Mouse (Mus musculus): ENCODE measurements around the gene Mxra8.
A peak's percentile ranks its signal among the peaks of the same experiment; 100 is the strongest.

Gene Mxra8

GRCm38 (mm10) chr4:155888181-155888580 is 48.7 kb downstream of the Mxra8 start:
- Histone ChIP-seq H3K4me3 (replicated peaks; ENCODE audit: low read length) (no peak overlapping the region), H3K4me1 (replicated peaks; ENCODE audit: low read depth, low read length) (peaks cover 37% of the 10 kb centered on the region), H3K9me3 (ENCODE audit: low read length) (no peaks in the 10 kb centered on the region), H3K36me3 (ENCODE audit: insufficient read depth, low read length) (peaks cover 74% of the 10 kb centered on the region), H3K27me3 (ENCODE audit: insufficient read depth, low read length) (peaks cover 3% of the 10 kb centered on the region; the same call in 1 of the 2 replicates)
- TF ChIP-seq NANOG (IDR thresholded peaks at IDR 0.05; ENCODE audit: borderline replicate concordance, low read length) (no peak), CTCF (conservative IDR thresholded peaks at IDR 0.05; ENCODE audit: low read length) (no peak), POU5F1 (IDR thresholded peaks at IDR 0.05; ENCODE audit: borderline replicate concordance, low read length) (no peak)

- no peaks in the 10 kb centered on the region for H3K9me3 ChIP-seq (ENCODE audit: low read length)
- peaks cover 49% of the 10 kb centered on the region for H3K4me1 ChIP-seq (replicated peaks; ENCODE audit: low read depth, low read length)
- H3K4me3 ChIP-seq (replicated peaks; ENCODE audit: low read length): no peak overlapping the region
- TF ChIP-seq CTCF (conservative IDR thresholded peaks at IDR 0.05; ENCODE audit: low read length) (no peak), POU5F1 (IDR thresholded peaks at IDR 0.05; ENCODE audit: borderline replicate concordance, low read length) (no peak), NANOG (IDR thresholded peaks at IDR 0.05; ENCODE audit: borderline replicate concordance, low read length) (no peak)
- peaks cover 62% of the 10 kb centered on the region for H3K36me3 ChIP-seq (ENCODE audit: insufficient read depth, low read length)
- H3K27me3 ChIP-seq (ENCODE audit: insufficient read depth, low read length): peaks cover 3% of the 10 kb centered on the region; the same call in 1 of the 2 replicates
Observed at GRCm38 (mm10) chr4:155889316-155889715, 49.8 kb downstream of the Mxra8 start.

GRCm38 (mm10) chr4:155891011-155891471 is 51.6 kb downstream of the Mxra8 start:
- H3K9me3 ChIP-seq (ENCODE audit: low read length): no peaks in the 10 kb centered on the region
- peaks cover 3% of the 10 kb centered on the region; the same call in 1 of the 2 replicates for H3K27me3 ChIP-seq (ENCODE audit: insufficient read depth, low read length)
- H3K4me1 ChIP-seq (replicated peaks; ENCODE audit: low read depth, low read length): peaks cover 65% of the 10 kb centered on the region
- TF ChIP-seq CTCF (conservative IDR thresholded peaks at IDR 0.05; ENCODE audit: low read length) (no peak), POU5F1 (IDR thresholded peaks at IDR 0.05; ENCODE audit: borderline replicate concordance, low read length) (no peak), NANOG (IDR thresholded peaks at IDR 0.05; ENCODE audit: borderline replicate concordance, low read length) (no peak)
- peaks cover 47% of the 10 kb centered on the region for H3K36me3 ChIP-seq (ENCODE audit: insufficient read depth, low read length)
- peak overlapping the region; percentile 99 for H3K4me3 ChIP-seq (replicated peaks; ENCODE audit: low read length)

GRCm38 (mm10) chr4:155891551-155892001 is 52.1 kb downstream of the Mxra8 start, which contains the start of the genes Pusl1 and Acap3:
TSS of gene Pusl1 (minus strand) at chr4:155891781.
TSS of gene Acap3 (plus strand) at chr4:155891822.
- H3K27me3 ChIP-seq (ENCODE audit: insufficient read depth, low read length): peaks cover 3% of the 10 kb centered on the region; the same call in 1 of the 2 replicates
- H3K36me3 ChIP-seq (ENCODE audit: insufficient read depth, low read length): peaks cover 47% of the 10 kb centered on the region
- no peaks in the 10 kb centered on the region for H3K9me3 ChIP-seq (ENCODE audit: low read length)
- peaks cover 70% of the 10 kb centered on the region for H3K4me1 ChIP-seq (replicated peaks; ENCODE audit: low read depth, low read length)
- peak within 1 kb of the TSS; percentile 99 for H3K4me3 ChIP-seq (replicated peaks; ENCODE audit: low read length)
- TF ChIP-seq POU5F1 (IDR thresholded peaks at IDR 0.05; ENCODE audit: borderline replicate concordance, low read length) (no peak), CTCF (conservative IDR thresholded peaks at IDR 0.05; ENCODE audit: low read length) (no peak), NANOG (IDR thresholded peaks at IDR 0.05; ENCODE audit: borderline replicate concordance, low read length) (no peak)

GRCm38 (mm10) chr4:155892017-155892416 is 52.5 kb downstream of the Mxra8 start:
- H3K36me3 ChIP-seq (ENCODE audit: insufficient read depth, low read length): peaks cover 47% of the 10 kb centered on the region
- H3K4me3 ChIP-seq (replicated peaks; ENCODE audit: low read length): peak overlapping the region; percentile 99
- H3K9me3 ChIP-seq (ENCODE audit: low read length): no peaks in the 10 kb centered on the region
- TF ChIP-seq NANOG (IDR thresholded peaks at IDR 0.05; ENCODE audit: borderline replicate concordance, low read length): no peak
- TF ChIP-seq POU5F1 (IDR thresholded peaks at IDR 0.05; ENCODE audit: borderline replicate concordance, low read length): no peak
- TF ChIP-seq CTCF (conservative IDR thresholded peaks at IDR 0.05; ENCODE audit: low read length): no peak
- peaks cover 3% of the 10 kb centered on the region; the same call in 1 of the 2 replicates for H3K27me3 ChIP-seq (ENCODE audit: insufficient read depth, low read length)
- H3K4me1 ChIP-seq (replicated peaks; ENCODE audit: low read depth, low read length): peaks cover 70% of the 10 kb centered on the region

- no peak for TF ChIP-seq POU5F1 (IDR thresholded peaks at IDR 0.05; ENCODE audit: borderline replicate concordance, low read length)
- no peak for TF ChIP-seq NANOG (IDR thresholded peaks at IDR 0.05; ENCODE audit: borderline replicate concordance, low read length)
- no peak for TF ChIP-seq CTCF (conservative IDR thresholded peaks at IDR 0.05; ENCODE audit: low read length)
- Histone ChIP-seq H3K4me3 (replicated peaks; ENCODE audit: low read length) (peak overlapping the region; percentile 99), H3K9me3 (ENCODE audit: low read length) (no peaks in the 10 kb centered on the region), H3K27me3 (ENCODE audit: insufficient read depth, low read length) (peaks cover 3% of the 10 kb centered on the region; the same call in 1 of the 2 replicates), H3K36me3 (ENCODE audit: insufficient read depth, low read length) (peaks cover 43% of the 10 kb centered on the region), H3K4me1 (replicated peaks; ENCODE audit: low read depth, low read length) (peaks cover 64% of the 10 kb centered on the region)
Observed at GRCm38 (mm10) chr4:155892438-155893211, 53.1 kb downstream of the Mxra8 start.

- Histone ChIP-seq H3K36me3 (ENCODE audit: insufficient read depth, low read length) (peaks cover 40% of the 10 kb centered on the region), H3K4me3 (replicated peaks; ENCODE audit: low read length) (peak overlapping the region; percentile 99), H3K4me1 (replicated peaks; ENCODE audit: low read depth, low read length) (peaks cover 60% of the 10 kb centered on the region), H3K9me3 (ENCODE audit: low read length) (no peaks in the 10 kb centered on the region), H3K27me3 (ENCODE audit: insufficient read depth, low read length) (peaks cover 3% of the 10 kb centered on the region; the same call in 1 of the 2 replicates)
- TF ChIP-seq NANOG (IDR thresholded peaks at IDR 0.05; ENCODE audit: borderline replicate concordance, low read length) (no peak), CTCF (conservative IDR thresholded peaks at IDR 0.05; ENCODE audit: low read length) (no peak), POU5F1 (IDR thresholded peaks at IDR 0.05; ENCODE audit: borderline replicate concordance, low read length) (no peak)
Observed at GRCm38 (mm10) chr4:155893212-155893690, 53.8 kb downstream of the Mxra8 start.
